ENCODE assay signal across 8 mouse cellular contexts in genomic region chr10:119239633-119239968, GRCm38 (mm10). TPM values are rescaled to one million over a fixed set of nuclear protein-coding genes. Genes with fewer than 3 reads are reported as not detected.
DNase-seq lines count a peak whose midpoint lies in the region; ATAC-seq and TF ChIP-seq lines count a peak whose summit lies in the region.

No protein-coding gene starts in this region.

- no peak for TF ChIP-seq CTCF in kidney, adult 2 months (conservative IDR thresholded peaks at IDR 0.05; ENCODE audit: insufficient read depth, insufficient read length, low read depth, low read length)
- TF ChIP-seq CTCF in Patski (IDR thresholded peaks at IDR 0.05): no peak

- no peak for TF ChIP-seq POLR2A in kidney, adult 2 months (IDR thresholded peaks at IDR 0.05; ENCODE audit: low read depth, low read length)

- no peak for DNase-seq in kidney, adult 2 months
- no peak for DNase-seq in kidney, adult 18-20 months
- DNase-seq in Patski (ENCODE audit: low read depth, low spot score): no peak
- no peak for DNase-seq in midbrain, embryonic 11.5 days (ENCODE audit: low spot score, missing footprints)
- DNase-seq in spleen, postnatal 10 days (ENCODE audit: low spot score in 2 of 2): no peak
- no peak for DNase-seq in right cerebral cortex, adult 2 months (ENCODE audit: low spot score in 2 of 2)
- DNase-seq in kidney, postnatal 36 days: no peak

- H3K27ac ChIP-seq in kidney, adult 2 months (ENCODE audit: insufficient read depth, low read depth, low read length): peak overlapping the region; percentile 92
- peak overlapping the region; percentile 98 for H3K27ac ChIP-seq in hindbrain, embryonic 12.5 days
- peak overlapping the region; percentile 92 for H3K27ac ChIP-seq in midbrain, embryonic 11.5 days (ENCODE audit: low read depth, low read length)

- peak; percentile 33 for ATAC-seq in Patski
- ATAC-seq in hindbrain, embryonic 12.5 days (ENCODE audit: low FRiP score): no peak
- ATAC-seq in midbrain, embryonic 11.5 days (ENCODE audit: low FRiP score): peak; percentile 77; the same call in 1 of the 2 replicates

- CTCF ChIA-PET in Patski (lab: Charles Lee): no interaction called here

- under 1% methylated on average over 37 of the region's 37 CpGs for WGBS in kidney, adult 2 months
- under 1% methylated on average over 35 of the region's 37 CpGs for WGBS in hindbrain, embryonic 12.5 days
- WGBS in midbrain, embryonic 11.5 days: under 1% methylated on average over 35 of the region's 37 CpGs

- no peaks in the 10 kb centered on the region for H3K9me3 ChIP-seq in hindbrain, embryonic 12.5 days (replicated peaks)
- H3K9me3 ChIP-seq in midbrain, embryonic 11.5 days (ENCODE audit: control insufficient read depth, low read length): no peaks in the 10 kb centered on the region

- no peaks in the 10 kb centered on the region for H3K27me3 ChIP-seq in kidney, adult 2 months (replicated peaks; ENCODE audit: control insufficient read depth, insufficient read depth, low read length)
- H3K27me3 ChIP-seq in Patski: no peaks in the 10 kb centered on the region
- no peaks in the 10 kb centered on the region for H3K27me3 ChIP-seq in hindbrain, embryonic 12.5 days
- no peaks in the 10 kb centered on the region for H3K27me3 ChIP-seq in midbrain, embryonic 11.5 days (ENCODE audit: control insufficient read depth, insufficient read depth, low read length)

- peak overlapping the region; percentile 67 for H3K4me2 ChIP-seq in hindbrain, embryonic 12.5 days (replicated peaks)
- peak overlapping the region; percentile 66 for H3K4me2 ChIP-seq in midbrain, embryonic 11.5 days

- H3K4me3 ChIP-seq in kidney, adult 2 months (ENCODE audit: insufficient read depth, low read depth, low read length): peak overlapping the region; percentile 95
- H3K4me3 ChIP-seq in hindbrain, embryonic 12.5 days: peak overlapping the region; percentile 98
- H3K4me3 ChIP-seq in midbrain, embryonic 11.5 days (ENCODE audit: low read depth, low read length): peak overlapping the region; percentile 92

- H3K9ac ChIP-seq in hindbrain, embryonic 12.5 days: peak overlapping the region; percentile 98
- H3K9ac ChIP-seq in midbrain, embryonic 11.5 days (ENCODE audit: low read length): peak overlapping the region; percentile 92

- POLR2A ChIA-PET in Patski (lab: Charles Lee): no interaction called here

- in situ Hi-C loops in Patski (cut with MboI; ENCODE audit: low pct_unique_long_range_greater_than_20kb): loop anchor here (25.0 kb wide), 1 partner anchor 377 kb away; the partner anchor contains the start of gene Dyrk2

- peaks cover 6% of the 10 kb centered on the region; the same call in 1 of the 2 replicates for H3K4me1 ChIP-seq in kidney, adult 2 months (ENCODE audit: control insufficient read depth, insufficient read depth, low read length)
- H3K4me1 ChIP-seq in hindbrain, embryonic 12.5 days: peaks cover 20% of the 10 kb centered on the region
- H3K4me1 ChIP-seq in midbrain, embryonic 11.5 days (ENCODE audit: control insufficient read depth, insufficient read depth, low read length): peaks cover 10% of the 10 kb centered on the region

- no peaks in the 10 kb centered on the region for H3K36me3 ChIP-seq in kidney, adult 2 months (ENCODE audit: control insufficient read depth, insufficient read depth, low read length)
- H3K36me3 ChIP-seq in hindbrain, embryonic 12.5 days: peaks cover 10% of the 10 kb centered on the region
- H3K36me3 ChIP-seq in midbrain, embryonic 11.5 days (ENCODE audit: control insufficient read depth, insufficient read depth, low read length): peaks cover 3% of the 10 kb centered on the region; the same call in 1 of the 2 replicates

RNA-seq across cellular contexts. Expression of gene Cand1, which starts 0.3 kb away (rescaled TPM):
- 25.7 and 27.1 TPM in 2 replicates for polyA plus RNA-seq in kidney, adult 2 months (2012; rRNA removed)
- 82.8 TPM for polyA plus RNA-seq in Patski (2021)
- 97.7 and 101 TPM in 2 replicates for polyA plus RNA-seq in hindbrain, embryonic 12.5 days (2016; fragmentation: Nextera tagmentation; extraction: Ambion mirVana)
- 115 and 123 TPM in 2 replicates for polyA plus RNA-seq in midbrain, embryonic 11.5 days (2014; fragmentation: Nextera tagmentation; extraction: Ambion mirVana)
